Mouse (Mus musculus) testis, adult 2 months (tissue): ENCODE results near the gene Ldlr. TPM values are rescaled to one million over a fixed set of nuclear protein-coding genes. Genes with fewer than 3 reads are reported as not detected.

ENCODE experiments used
- H3K27ac ChIP-seq: fragments of 200-500 bp; 2 replicates; pipeline ENCODE4 v1.5.1; 2012; ENCODE audit warnings: low read depth, low read length; ENCODE audit not compliant: control insufficient read depth, insufficient read depth
- H3K27me3 ChIP-seq: fragments of 200-500 bp; 2 replicates; pipeline ENCODE4 v1.6.1; 2012; ENCODE audit warnings: mild to moderate bottlenecking, low read length, moderate library complexity; ENCODE audit not compliant: control insufficient read depth, insufficient read depth
- H3K36me3 ChIP-seq: fragments of 200-500 bp; 2 replicates; pipeline ENCODE4 v1.6.1; 2012; ENCODE audit warnings: mild to moderate bottlenecking, low read length; ENCODE audit not compliant: control insufficient read depth, insufficient read depth
- H3K4me1 ChIP-seq: fragments of 200-500 bp; 2 replicates; pipeline ENCODE4 v1.6.1; 2012; ENCODE audit warnings: low read length; ENCODE audit not compliant: control insufficient read depth, insufficient read depth
- H3K4me3 ChIP-seq: fragments of 200-500 bp; 2 replicates; pipeline ENCODE4 v1.5.1; 2012; ENCODE audit warnings: low read depth, mild to moderate bottlenecking, low read length, moderate library complexity, mixed read lengths; ENCODE audit not compliant: control insufficient read depth
- CTCF ChIP-seq: fragments of 200-500 bp; IDR thresholded peaks from 2 replicates; pipeline ENCODE4 v1.5.1; 2012; ENCODE audit warnings: low read depth, mild to moderate bottlenecking, inconsistent platforms, low read length, moderate library complexity; ENCODE audit not compliant: control insufficient read depth, insufficient read depth, insufficient replicate concordance
- POLR2A ChIP-seq: fragments of 200-500 bp; IDR thresholded peaks from 2 replicates; pipeline ENCODE4 v1.6.1; 2012; ENCODE audit warnings: low read depth, mild to moderate bottlenecking, inconsistent platforms, low read length, moderate library complexity; ENCODE audit not compliant: control insufficient read depth
- polyA plus RNA-seq: library from polyadenylated mRNA; depleted of rRNA; stranded (reverse); fragments of >200 nt; gene quantifications from 2 replicates; pipeline ENCODE4 v1.2.3, GENCODE M21; 2012

Ldlr gene
- polyA plus RNA-seq, 1 experiment, result 2.9 TPM

DNA sequence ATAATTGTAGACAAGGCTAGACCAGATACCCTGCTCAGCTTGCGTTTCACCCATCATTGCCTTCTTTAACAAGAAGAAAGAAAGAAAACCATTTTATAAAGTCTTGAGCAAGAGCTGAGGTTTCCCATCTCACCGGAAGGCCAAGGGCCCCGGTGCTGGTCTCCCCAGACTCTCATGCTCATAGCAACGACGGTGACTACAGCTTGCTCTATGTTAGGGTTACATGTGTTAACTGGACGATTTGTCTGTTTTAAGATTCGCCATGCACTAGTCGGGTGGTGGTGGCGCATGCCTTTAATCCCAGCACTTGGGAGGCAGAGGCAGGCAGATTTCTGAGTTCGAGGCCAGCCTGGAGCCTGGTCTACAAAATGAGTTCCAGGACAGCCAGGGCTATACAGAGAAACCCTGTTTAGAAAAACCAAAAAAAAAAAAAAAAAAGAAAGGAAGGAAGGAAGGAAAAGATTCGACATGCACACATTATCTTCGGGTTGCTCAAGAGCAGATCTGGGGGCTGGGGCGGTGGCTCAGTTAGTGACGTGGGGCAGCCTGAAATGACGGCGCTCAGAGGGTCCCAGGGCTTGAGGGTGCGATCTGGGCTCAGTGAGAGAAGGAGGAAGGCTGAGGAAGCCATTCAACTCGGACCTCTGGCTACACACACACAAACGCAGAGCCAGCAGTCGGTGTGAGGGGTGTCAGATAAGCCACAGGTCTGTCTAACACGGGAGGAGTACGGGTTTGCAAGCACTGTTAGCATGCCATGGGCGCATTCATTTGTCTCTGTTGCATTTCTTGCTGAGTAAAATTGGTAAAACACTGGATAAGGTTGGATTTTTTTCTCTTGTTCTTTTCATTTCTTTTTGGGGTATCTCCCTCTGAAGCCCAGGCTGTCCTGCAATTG, 2.2 kb downstream of the Ldlr start:
- H3K27me3 ChIP-seq, result no peaks in the 10 kb centered on the region
- no peak overlapping the region for H3K27ac ChIP-seq
- no peak for TF ChIP-seq POLR2A
- peaks cover 10% of the 10 kb centered on the region for H3K4me1 ChIP-seq
- no peak overlapping the region for H3K4me3 ChIP-seq
- no peaks in the 10 kb centered on the region for H3K36me3 ChIP-seq

DNA sequence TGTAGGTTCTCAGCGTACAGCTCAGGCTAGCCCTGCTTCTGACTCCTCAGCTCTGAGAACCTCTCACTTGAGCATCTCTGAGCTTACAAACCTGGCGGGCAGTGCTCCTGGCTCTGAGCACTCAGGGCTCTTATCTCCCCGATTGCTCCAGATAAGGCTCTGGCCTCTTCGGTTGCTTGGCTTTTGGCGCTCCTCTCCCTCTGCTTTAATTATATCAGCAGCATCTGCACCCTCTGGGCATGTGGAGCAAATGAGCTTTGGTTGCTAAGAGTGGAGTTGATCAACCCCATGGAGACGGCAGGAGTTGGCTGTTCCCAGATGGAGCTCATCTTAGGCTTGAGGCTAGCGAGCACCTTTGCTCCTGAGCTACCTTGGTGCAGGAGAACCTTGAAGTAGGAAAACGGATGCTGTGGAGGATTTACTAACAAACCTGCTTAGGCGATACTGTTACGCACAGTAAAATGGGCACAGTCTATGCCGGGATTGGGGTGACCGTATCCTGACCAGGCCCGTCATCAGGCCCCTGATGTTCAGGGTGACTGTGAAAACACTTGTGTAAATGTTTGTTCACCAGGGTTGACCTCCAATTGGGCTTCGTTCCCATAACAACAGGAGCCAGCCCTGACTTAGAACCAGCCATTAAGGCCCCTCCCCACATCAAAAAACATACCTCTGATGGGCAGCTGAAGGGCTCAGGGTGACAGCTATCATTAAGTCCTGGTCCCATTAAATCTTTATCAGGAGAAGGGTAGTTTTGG, 3.1 kb downstream of the Ldlr start:
- H3K36me3 ChIP-seq, result no peaks in the 10 kb centered on the region
- no peaks in the 10 kb centered on the region for H3K27me3 ChIP-seq
- TF ChIP-seq CTCF (no peak), POLR2A (no peak)
- H3K4me3 ChIP-seq, result no peak overlapping the region
- H3K4me1 ChIP-seq, result peaks cover 10% of the 10 kb centered on the region
- H3K27ac ChIP-seq, result no peak overlapping the region

DNA sequence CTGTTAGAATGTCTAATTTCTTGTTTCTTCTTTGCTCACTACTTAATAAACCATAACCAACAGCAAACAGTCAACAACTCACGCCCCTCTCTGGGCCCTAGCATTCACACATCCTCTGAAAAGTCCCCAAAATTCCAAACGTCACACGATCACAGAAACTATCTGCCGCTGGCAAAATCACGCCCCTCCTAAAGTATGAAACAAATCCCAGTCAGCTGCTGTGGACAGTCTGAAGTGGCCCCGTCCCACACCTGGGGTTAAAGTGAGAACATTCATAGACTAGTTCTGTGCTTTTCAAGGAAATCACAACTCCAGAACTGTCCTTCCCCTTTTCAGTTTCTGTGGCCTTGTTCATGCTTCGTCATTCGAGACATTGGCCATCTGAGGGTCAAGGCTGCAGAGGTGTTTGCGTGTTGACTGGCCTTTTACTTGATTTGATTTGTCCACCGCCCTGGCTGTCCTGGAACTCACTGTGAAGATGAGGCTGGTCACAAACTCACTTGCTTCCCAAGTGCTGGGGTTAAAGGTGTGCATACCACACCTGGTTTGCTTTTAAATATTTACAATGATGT, 5.1 kb downstream of the Ldlr start:
- no peaks in the 10 kb centered on the region for H3K36me3 ChIP-seq
- no peak overlapping the region for H3K27ac ChIP-seq
- TF ChIP-seq POLR2A, result no peak
- no peak for TF ChIP-seq CTCF
- peaks cover 10% of the 10 kb centered on the region for H3K4me1 ChIP-seq
- H3K27me3 ChIP-seq, result no peaks in the 10 kb centered on the region
- no peak overlapping the region for H3K4me3 ChIP-seq

DNA sequence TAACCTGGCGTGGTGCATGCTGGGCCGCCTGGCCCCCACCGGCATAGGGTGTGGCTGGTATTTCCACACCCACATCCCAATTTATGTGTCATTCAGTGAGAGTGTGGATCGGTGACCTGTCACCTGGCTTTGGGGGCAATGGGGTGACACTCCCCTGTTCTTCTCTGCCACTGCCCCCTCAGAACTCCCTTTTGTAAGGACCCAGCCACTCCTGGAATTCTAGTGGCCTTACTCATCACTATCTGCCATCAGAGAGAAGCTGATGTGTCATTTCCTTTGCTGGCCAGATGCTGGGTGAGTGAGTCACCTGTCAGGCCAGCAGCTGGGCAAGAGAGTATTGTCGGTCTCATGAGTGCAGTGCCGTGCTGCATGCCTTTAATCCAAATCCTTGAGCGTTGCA, 6.0 kb downstream of the Ldlr start:
- no peaks in the 10 kb centered on the region for H3K36me3 ChIP-seq

DNA sequence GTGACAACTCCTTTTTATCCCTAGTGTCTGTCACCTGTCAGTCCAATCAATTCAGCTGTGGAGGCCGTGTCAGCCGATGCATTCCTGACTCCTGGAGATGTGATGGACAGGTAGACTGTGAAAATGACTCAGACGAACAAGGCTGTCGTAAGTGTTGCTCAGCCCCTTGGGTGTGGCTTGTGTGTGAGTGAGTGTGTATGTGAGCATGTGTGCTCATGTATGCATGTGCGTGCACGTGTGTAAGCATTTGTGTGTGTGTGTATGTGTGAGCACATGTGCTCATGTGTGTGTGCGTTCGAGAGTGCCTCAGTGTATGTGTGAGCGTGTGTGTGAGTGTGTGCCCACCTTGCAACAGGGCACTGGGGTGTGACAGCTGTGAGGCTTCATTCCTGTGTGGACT, 9.0 kb downstream of the Ldlr start:
- H3K27me3 ChIP-seq, result no peaks in the 10 kb centered on the region
- H3K27ac ChIP-seq, result no peak overlapping the region
- TF ChIP-seq CTCF (no peak), POLR2A (no peak)
- no peaks in the 10 kb centered on the region for H3K4me1 ChIP-seq
- no peaks in the 10 kb centered on the region for H3K36me3 ChIP-seq
- no peak overlapping the region for H3K4me3 ChIP-seq

More for the DNA sequence above, 6.0 kb downstream of the Ldlr start:
- no peak for TF ChIP-seq CTCF
- Histone ChIP-seq H3K27ac (no peak overlapping the region), H3K4me3 (no peak overlapping the region), H3K27me3 (no peaks in the 10 kb centered on the region), H3K4me1 (peaks cover 1% of the 10 kb centered on the region)

DNA sequence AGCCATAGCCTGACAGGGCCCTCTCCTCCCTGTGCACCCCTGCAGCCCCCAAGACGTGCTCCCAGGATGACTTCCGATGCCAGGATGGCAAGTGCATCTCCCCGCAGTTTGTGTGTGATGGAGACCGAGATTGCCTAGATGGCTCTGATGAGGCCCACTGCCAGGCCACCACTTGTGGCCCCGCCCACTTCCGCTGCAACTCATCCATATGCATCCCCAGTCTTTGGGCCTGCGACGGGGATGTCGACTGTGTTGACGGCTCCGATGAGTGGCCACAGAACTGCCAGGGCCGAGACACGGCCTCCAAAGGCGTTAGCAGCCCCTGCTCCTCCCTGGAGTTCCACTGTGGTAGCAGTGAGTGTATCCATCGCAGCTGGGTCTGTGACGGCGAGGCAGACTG, 10.2 kb downstream of the Ldlr start:
- no peaks in the 10 kb centered on the region for H3K36me3 ChIP-seq
- no peaks in the 10 kb centered on the region for H3K27me3 ChIP-seq
- no peak overlapping the region for H3K4me3 ChIP-seq
- H3K4me1 ChIP-seq, result no peaks in the 10 kb centered on the region
- no peak overlapping the region for H3K27ac ChIP-seq
- no peak for TF ChIP-seq CTCF
- TF ChIP-seq POLR2A, result no peak

DNA sequence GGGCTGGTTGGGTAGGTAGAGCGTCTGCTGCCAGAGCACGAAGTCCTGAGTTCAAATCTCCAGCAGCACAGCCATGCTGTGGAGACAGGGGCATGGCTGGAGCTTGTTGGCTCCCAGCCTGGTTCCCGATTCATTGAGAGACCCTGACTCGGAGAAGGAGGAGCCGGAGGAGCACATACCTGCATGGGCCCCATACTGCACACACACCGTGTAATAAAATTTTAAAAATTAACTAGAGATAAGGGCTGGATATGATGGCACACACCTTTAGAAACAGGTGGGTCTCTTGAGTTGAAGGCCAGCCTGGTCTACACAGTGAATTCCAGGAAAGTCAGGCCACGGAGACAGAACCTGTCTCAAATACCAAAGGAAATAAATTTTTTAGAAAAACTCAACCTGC, 10.7 kb downstream of the Ldlr start:
- H3K4me1 ChIP-seq, result no peaks in the 10 kb centered on the region
- H3K27ac ChIP-seq, result no peak overlapping the region
- TF ChIP-seq CTCF (no peak), POLR2A (no peak)
- no peaks in the 10 kb centered on the region for H3K27me3 ChIP-seq
- no peak overlapping the region for H3K4me3 ChIP-seq
- H3K36me3 ChIP-seq, result no peaks in the 10 kb centered on the region
